Mouse (Mus musculus): ENCODE measurements at regions not wholly inside any gene's neighbourhood (a gene's known extent, or its start where the extent isn't known, plus 50 kb on each side); places are given as distances from the start of the nearest gene placed in this dataset.

- DNase-seq (ENCODE audit: low spot score): no peak
Observed at GRCm38 (mm10) chr12:96617226-96617625, 925.2 kb downstream of the Flrt2 start.
